Mouse (Mus musculus) midbrain, embryonic 16.5 days (tissue): Measurements from ENCODE around the gene Gm37240. TPM values are rescaled to one million over a fixed set of nuclear protein-coding genes. Genes with fewer than 3 reads are reported as not detected.

Experiments
- ATAC-seq: fragments of 200-750 bp; cut with Nextera tagmentation; 2 replicates; pipeline ENCODE4 v1.8.0; 2017; ENCODE audit warnings: moderate TSS enrichment
- H3K27ac ChIP-seq: fragments of 300-500 bp; sonication (generic); 2 replicates; pipeline ENCODE4 v1.5.1; 2014; ENCODE audit warnings: mild to moderate bottlenecking, low read length, mixed read lengths
- H3K27me3 ChIP-seq: fragments of 300-500 bp; sonication (generic); 2 replicates; pipeline ENCODE4 v1.6.1; 2014; ENCODE audit warnings: low read depth, low read length, mixed read lengths; ENCODE audit not compliant: control insufficient read depth, insufficient read depth
- H3K36me3 ChIP-seq: fragments of 300-500 bp; sonication (generic); 2 replicates; pipeline ENCODE4 v1.6.1; 2014; ENCODE audit warnings: mild to moderate bottlenecking, low read length, moderate library complexity, mixed read lengths; ENCODE audit not compliant: control insufficient read depth, insufficient read depth
- H3K4me1 ChIP-seq: fragments of 300-500 bp; sonication (generic); 2 replicates; pipeline ENCODE4 v1.6.1; 2014; ENCODE audit warnings: mild to moderate bottlenecking, low read length, mixed read lengths; ENCODE audit not compliant: control insufficient read depth, insufficient read depth
- H3K4me2 ChIP-seq: fragments of 300-500 bp; sonication (generic); 2 replicates; pipeline ENCODE4 v1.6.1; 2014; ENCODE audit warnings: mild to moderate bottlenecking, low read length, mixed read lengths
- H3K4me3 ChIP-seq: fragments of 300-500 bp; sonication (generic); 2 replicates; pipeline ENCODE4 v1.5.1; 2014; ENCODE audit warnings: low read depth, mild to moderate bottlenecking, low read length, moderate library complexity, mixed read lengths
- H3K9ac ChIP-seq: fragments of 300-500 bp; sonication (generic); 2 replicates; pipeline ENCODE4 v1.6.1; 2014; ENCODE audit warnings: low read depth, low read length, mixed read lengths
- H3K9me3 ChIP-seq: fragments of 300-500 bp; sonication (generic); replicated peaks from 2 replicates; pipeline ENCODE4 v1.6.1; 2014; ENCODE audit warnings: mild to moderate bottlenecking, low read length, mixed read lengths; ENCODE audit not compliant: control insufficient read depth, poor library complexity, severe bottlenecking
- WGBS: fragments of 180-500 bp; shearing (Covaris S2); extraction: QIAGEN DNeasy Blood & Tissue Kit; methylation state at CpG from one replicate; pipeline ENCODE4 v1.1.7; 2014; 5-methylcytosine and 5-hydroxymethylcytosine counted together
- polyA plus RNA-seq: library from polyadenylated mRNA; unstranded; fragments of >200 nt; fragmentation: Nextera tagmentation; extraction: Ambion mirVana; gene quantifications from 2 replicates; pipeline ENCODE4 v1.2.1, GENCODE M21; 2015

Gm37240 gene
- polyA plus RNA-seq, 1 experiment from 2014 or later: 0.26 TPM

GRCm38 (mm10) chr3:85764008-85764834, 123.1 kb downstream of the Gm37240 start:
- no peaks in the 10 kb centered on the region for H3K27me3 ChIP-seq
- peak overlapping the region; percentile 19; the same call in 1 of the 2 replicates for H3K4me2 ChIP-seq
- no peak overlapping the region for H3K9ac ChIP-seq
- 26% methylated on average over 18 of the region's 18 CpGs for WGBS
- peak; percentile 78 for ATAC-seq
- H3K4me3 ChIP-seq: no peak overlapping the region
- peaks cover 10% of the 10 kb centered on the region for H3K4me1 ChIP-seq
- H3K9me3 ChIP-seq: no peaks in the 10 kb centered on the region; the same call in 1 of the 2 replicates
- no peaks in the 10 kb centered on the region for H3K36me3 ChIP-seq
- H3K27ac ChIP-seq: no peak overlapping the region

- Histone ChIP-seq H3K27me3 (no peaks in the 10 kb centered on the region), H3K4me1 (no peaks in the 10 kb centered on the region), H3K4me3 (no peak overlapping the region), H3K4me2 (no peak overlapping the region), H3K27ac (no peak overlapping the region), H3K9me3 (no peaks in the 10 kb centered on the region; the same call in 1 of the 2 replicates), H3K9ac (no peak overlapping the region), H3K36me3 (no peaks in the 10 kb centered on the region)
- 72% methylated on average over 2 of the region's 2 CpGs for WGBS
- ATAC-seq: no peak
These were observed 129.4 kb downstream of the Gm37240 start for GRCm38 (mm10) chr3:85757944-85758343.

- WGBS: 91% methylated on average over 4 of the region's 4 CpGs
- H3K9ac ChIP-seq: no peak overlapping the region
- no peak overlapping the region for H3K4me3 ChIP-seq
- ATAC-seq: no peak
- H3K4me1 ChIP-seq: no peaks in the 10 kb centered on the region
- no peak overlapping the region for H3K27ac ChIP-seq
- H3K4me2 ChIP-seq: no peak overlapping the region
- H3K9me3 ChIP-seq: no peaks in the 10 kb centered on the region; the same call in 1 of the 2 replicates
- no peaks in the 10 kb centered on the region for H3K36me3 ChIP-seq
- no peaks in the 10 kb centered on the region for H3K27me3 ChIP-seq
These were observed 129.9 kb downstream of the Gm37240 start for GRCm38 (mm10) chr3:85757435-85757834.

- H3K36me3 ChIP-seq: no peaks in the 10 kb centered on the region
- H3K4me2 ChIP-seq: no peak overlapping the region
- no peak for ATAC-seq
- H3K9ac ChIP-seq: no peak overlapping the region
- 56% methylated on average over 4 of the region's 4 CpGs for WGBS
- no peak overlapping the region for H3K4me3 ChIP-seq
- H3K27me3 ChIP-seq: no peaks in the 10 kb centered on the region
- H3K9me3 ChIP-seq: no peaks in the 10 kb centered on the region
- no peak overlapping the region for H3K27ac ChIP-seq
- H3K4me1 ChIP-seq: no peaks in the 10 kb centered on the region
These were observed 138.0 kb downstream of the Gm37240 start for GRCm38 (mm10) chr3:85749348-85749747.

GRCm38 (mm10) chr3:85748863-85749262, 138.5 kb downstream of the Gm37240 start:
- no peaks in the 10 kb centered on the region for H3K9me3 ChIP-seq
- H3K27ac ChIP-seq: no peak overlapping the region
- H3K27me3 ChIP-seq: no peaks in the 10 kb centered on the region
- no peak overlapping the region for H3K4me2 ChIP-seq
- 25% methylated on average over 4 of the region's 4 CpGs for WGBS
- ATAC-seq: no peak
- no peaks in the 10 kb centered on the region for H3K36me3 ChIP-seq
- H3K4me3 ChIP-seq: no peak overlapping the region
- H3K9ac ChIP-seq: no peak overlapping the region
- no peaks in the 10 kb centered on the region for H3K4me1 ChIP-seq

GRCm38 (mm10) chr3:85746116-85746515, 141.2 kb downstream of the Gm37240 start:
- no peak overlapping the region for H3K9ac ChIP-seq
- H3K27me3 ChIP-seq: no peaks in the 10 kb centered on the region
- no peaks in the 10 kb centered on the region for H3K36me3 ChIP-seq
- no peaks in the 10 kb centered on the region for H3K4me1 ChIP-seq
- H3K9me3 ChIP-seq: no peaks in the 10 kb centered on the region
- H3K4me2 ChIP-seq: no peak overlapping the region
- ATAC-seq: no peak
- H3K4me3 ChIP-seq: no peak overlapping the region
- H3K27ac ChIP-seq: no peak overlapping the region
- WGBS: 68% methylated on average over 4 of the region's 4 CpGs

GRCm38 (mm10) chr3:85741767-85742166, 145.6 kb downstream of the Gm37240 start:
- Histone ChIP-seq H3K9me3 (no peaks in the 10 kb centered on the region), H3K27me3 (no peaks in the 10 kb centered on the region), H3K4me2 (no peak overlapping the region), H3K4me1 (no peaks in the 10 kb centered on the region), H3K4me3 (no peak overlapping the region), H3K36me3 (no peaks in the 10 kb centered on the region), H3K9ac (no peak overlapping the region), H3K27ac (no peak overlapping the region)
- no peak for ATAC-seq
- WGBS: 95% methylated on average over 3 of the region's 3 CpGs

GRCm38 (mm10) chr3:85738591-85738990, 148.7 kb downstream of the Gm37240 start:
- Histone ChIP-seq H3K27ac (no peak overlapping the region), H3K27me3 (no peaks in the 10 kb centered on the region), H3K9ac (no peak overlapping the region), H3K9me3 (no peaks in the 10 kb centered on the region), H3K36me3 (no peaks in the 10 kb centered on the region), H3K4me2 (no peak overlapping the region), H3K4me3 (no peak overlapping the region), H3K4me1 (no peaks in the 10 kb centered on the region)
- no peak for ATAC-seq
- 84% methylated on average over 3 of the region's 3 CpGs for WGBS

GRCm38 (mm10) chr3:85733939-85734729, 153.2 kb downstream of the Gm37240 start:
- Histone ChIP-seq H3K9me3 (no peaks in the 10 kb centered on the region), H3K4me1 (no peaks in the 10 kb centered on the region), H3K9ac (no peak overlapping the region), H3K27ac (no peak overlapping the region), H3K27me3 (no peaks in the 10 kb centered on the region), H3K4me3 (no peak overlapping the region), H3K4me2 (no peak overlapping the region), H3K36me3 (no peaks in the 10 kb centered on the region)
- WGBS: 68% methylated on average over 5 of the region's 5 CpGs
- ATAC-seq: no peak
